Mouse (Mus musculus) adrenal gland (tissue): Measurements from ENCODE around the gene Ilf2.

Experiments used
- intact Hi-C: fragments of 180-260 bp; cut with DNase I; formaldehyde crosslinking; loops from one replicate; pipeline ENCODE4 v1.15.1; 2025

Gene Ilf2

GRCm38 (mm10) chr3:90506362-90506761, 30.4 kb downstream of the Ilf2 start:
- intact Hi-C loops = no loop called here

GRCm38 (mm10) chr3:90508287-90508949, 32.5 kb downstream of the Ilf2 start:
- intact Hi-C loops = no loop called here

- intact Hi-C loops = no loop called here
Observed at GRCm38 (mm10) chr3:90508950-90509746, 33.2 kb downstream of the Ilf2 start, which contains the start of gene Chtop. Gene Chtop (minus strand): TSS chr3:90509498.

GRCm38 (mm10) chr3:90509747-90510123, 33.8 kb downstream of the Ilf2 start:
- intact Hi-C loops = no loop called here

GRCm38 (mm10) chr3:90512276-90512675, 36.4 kb downstream of the Ilf2 start:
- intact Hi-C loops = no loop called here

GRCm38 (mm10) chr3:90512948-90513642, 37.2 kb downstream of the Ilf2 start:
- intact Hi-C loops = no loop called here

GRCm38 (mm10) chr3:90513796-90514590, 38.1 kb downstream of the Ilf2 start, which contains the start of the genes S100a1 and S100a13:
Gene S100a1 (minus strand): TSS chr3:90514392.
Gene S100a13 (plus strand): TSS chr3:90514435.
- intact Hi-C loops = no loop called here

- intact Hi-C loops = no loop called here
Observed at GRCm38 (mm10) chr3:90514691-90515090, 38.8 kb downstream of the Ilf2 start.

GRCm38 (mm10) chr3:90515242-90515641, 39.3 kb downstream of the Ilf2 start:
- intact Hi-C loops = no loop called here

- intact Hi-C loops = no loop called here
Observed at GRCm38 (mm10) chr3:90515789-90516188, 39.9 kb downstream of the Ilf2 start.

GRCm38 (mm10) chr3:90517711-90518110, 41.8 kb downstream of the Ilf2 start:
- intact Hi-C loops = no loop called here

GRCm38 (mm10) chr3:90525421-90525820, 49.5 kb downstream of the Ilf2 start:
- intact Hi-C loops = loop anchor here (2.0 to 5.0 kb wide), 2 partner anchors 57 to 91 kb away; no protein-coding TSS in a partner anchor

- intact Hi-C loops = loop anchor here (5.0 kb wide), 1 partner anchor 56 kb away; no protein-coding TSS in a partner anchor
Observed at GRCm38 (mm10) chr3:90526076-90526475, 50.1 kb downstream of the Ilf2 start.

- intact Hi-C loops = loop anchor here (5.0 kb wide), 1 partner anchor 56 kb away; no protein-coding TSS in a partner anchor
Observed at GRCm38 (mm10) chr3:90526580-90526979, 50.7 kb downstream of the Ilf2 start, which contains the start of gene S100a14. Gene S100a14 (plus strand): TSS chr3:90526856.

- intact Hi-C loops = loop anchor here (5.0 kb wide), 1 partner anchor 55 kb away; no protein-coding TSS in a partner anchor
Observed at GRCm38 (mm10) chr3:90527291-90527873, 51.5 kb downstream of the Ilf2 start.

- intact Hi-C loops = no loop called here
Observed at GRCm38 (mm10) chr3:90531713-90532112, 55.8 kb downstream of the Ilf2 start.

GRCm38 (mm10) chr3:90535446-90535845, 59.5 kb downstream of the Ilf2 start:
- intact Hi-C loops = no loop called here

GRCm38 (mm10) chr3:90537141-90537904, 61.4 kb downstream of the Ilf2 start, which contains the start of gene S100a16:
Gene S100a16 (plus strand): TSS chr3:90537254.
- intact Hi-C loops = no loop called here

GRCm38 (mm10) chr3:90537905-90538296, 62.0 kb downstream of the Ilf2 start:
- intact Hi-C loops = no loop called here
